Mouse (Mus musculus): ENCODE data around the gene Chmp6. TPM values are rescaled to one million over a fixed set of nuclear protein-coding genes. Genes with fewer than 3 reads are reported as not detected.

Gene Chmp6
- polyA plus RNA-seq (2017; shearing (Covaris generic)): 67.3 TPM

DNA sequence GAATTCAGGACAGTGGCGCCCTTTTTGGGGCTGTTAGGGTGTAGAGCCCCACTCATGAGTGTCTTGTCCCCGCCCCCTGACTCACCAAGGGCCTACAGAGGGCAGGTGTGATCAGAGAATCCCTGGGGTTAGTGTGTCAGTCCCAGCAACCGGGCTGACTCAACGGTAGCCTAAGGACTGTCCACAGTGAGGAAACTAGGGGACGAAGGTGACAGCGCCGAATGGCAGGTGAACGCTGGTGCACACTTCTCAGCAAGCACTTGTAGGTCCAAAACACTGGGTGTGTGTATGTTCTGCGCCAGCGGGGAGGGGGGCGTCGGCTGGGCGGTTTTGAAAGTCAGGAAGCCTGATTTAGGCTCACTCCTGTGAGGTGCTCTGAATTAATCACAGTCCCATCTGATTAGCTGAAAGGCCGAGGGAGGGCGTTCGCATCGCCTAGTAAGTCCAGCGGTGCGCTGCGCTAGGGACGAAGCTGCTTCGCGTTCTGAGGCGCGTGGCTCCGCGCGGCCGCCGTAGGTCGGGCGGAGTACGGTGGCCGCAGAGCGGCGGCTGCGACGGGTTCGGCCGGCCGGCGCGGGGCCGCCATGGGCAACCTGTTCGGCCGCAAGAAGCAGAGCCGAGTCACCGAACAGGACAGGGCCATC lies at the start of gene Chmp6:
TSS of gene Chmp6 (plus strand) at position 151 of the 644 bp plus-strand sequence.

DNA sequence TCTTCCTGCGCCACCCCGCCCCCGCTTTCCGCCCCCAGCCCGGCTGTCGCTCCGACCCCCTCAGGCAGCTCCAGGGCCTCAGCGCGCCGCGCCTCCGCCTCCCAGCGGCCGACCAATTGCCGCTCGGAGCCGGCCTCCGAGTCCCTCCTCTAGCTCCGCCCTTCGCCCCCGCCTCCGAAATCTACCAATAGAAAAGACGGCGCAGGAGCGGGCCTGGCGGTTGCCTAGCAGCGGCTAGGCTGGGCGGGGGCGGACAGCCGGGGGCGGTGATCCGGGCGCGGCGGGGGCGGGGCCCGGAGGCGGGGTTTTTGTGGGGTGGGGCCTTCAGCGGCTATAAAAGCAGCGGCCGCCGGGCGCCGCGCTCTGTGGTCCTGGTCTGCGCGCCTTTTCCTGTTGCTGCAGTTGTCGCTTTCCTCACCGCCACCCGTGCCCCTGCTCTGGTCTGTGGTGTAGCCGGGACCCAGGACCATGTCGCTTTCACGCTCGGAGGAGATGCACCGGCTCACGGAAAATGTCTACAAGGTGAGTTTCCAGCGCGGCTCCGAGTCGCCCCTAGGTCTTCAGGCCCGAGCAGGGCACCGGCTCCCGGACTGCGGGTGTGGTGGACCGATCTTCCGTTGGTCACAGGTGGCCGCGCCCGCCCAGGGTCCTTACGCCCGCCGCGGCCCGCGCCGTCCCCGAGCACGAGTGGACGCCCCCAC lies 29.6 kb downstream of the Chmp6 start, which contains the start of gene Baiap2:
TSS of gene Baiap2 (plus strand) at position 37 of the 701 bp plus-strand sequence.

Other genes starting within 250 kb of the Chmp6 start
- gene Baiap2, start 29.3 kb downstream of the Chmp6 start, polyA plus RNA-seq (2017; shearing (Covaris generic)): 17.6 TPM
- 0.05 TPM for gene Aatk, start 133.7 kb downstream of the Chmp6 start, polyA plus RNA-seq (2017; shearing (Covaris generic))
- gene Cep131, start 173.4 kb downstream of the Chmp6 start, polyA plus RNA-seq (2017; shearing (Covaris generic)): 3.5 TPM
- 33.5 TPM for gene Tepsin, start 185.3 kb downstream of the Chmp6 start, polyA plus RNA-seq (2017; shearing (Covaris generic))
- gene Ndufaf8, start 185.5 kb downstream of the Chmp6 start, polyA plus RNA-seq (2017; shearing (Covaris generic)): 100.0 TPM
- 160 TPM for gene Slc38a10, start 237.9 kb downstream of the Chmp6 start, polyA plus RNA-seq (2017; shearing (Covaris generic))

Measured in inflammation-experienced regulatory T-cells, adult 16 weeks (primary cell).